Mouse (Mus musculus) gastrocnemius, postnatal 36 days (tissue): ENCODE data around the gene Mup18. TPM values are rescaled to one million over a fixed set of nuclear protein-coding genes. Genes with fewer than 3 reads are reported as not detected.
"Not testable (repeated sequence)": the region's sequence is repeated elsewhere in the genome, so short reads cannot be mapped to it uniquely, and the experiment has no call there.

ENCODE experiments used
- DNase-seq, 2 experiments: peaks; one replicate each; pipeline ENCODE4 v3.0.0; 2022
- intact Hi-C: fragments of 180-260 bp; cut with DNase I; formaldehyde crosslinking; loops from one replicate; pipeline ENCODE4 v1.15.1; 2025
- long read RNA-seq, 2 experiments: library from polyadenylated mRNA; stranded (forward); transcript quantifications; one replicate each; pipeline ENCODE4 v2.0.0; 2021
- total RNA-seq, 2 experiments: library from RNA; stranded (reverse); gene quantifications; 2 replicates each; pipeline ENCODE4 v1.2.3; 2021

Mup18 gene
- total RNA-seq, result 1 to 10 TPM in 1 of 2 experiments, under 1 TPM in 1; 0.38 to 1.2 TPM
- long read RNA-seq, experiment 1, transcript Mup18-201 (7 exons, 930 nt), result major isoform, 5 of 5 reads
- long read RNA-seq, experiment 1, partial matches to known transcripts, result 0 of 5 reads
- long read RNA-seq, experiment 1, other reads (novel, unspliced or antisense), result 0 of 5 reads
- long read RNA-seq, experiment 2, result 0 reads

DNA sequence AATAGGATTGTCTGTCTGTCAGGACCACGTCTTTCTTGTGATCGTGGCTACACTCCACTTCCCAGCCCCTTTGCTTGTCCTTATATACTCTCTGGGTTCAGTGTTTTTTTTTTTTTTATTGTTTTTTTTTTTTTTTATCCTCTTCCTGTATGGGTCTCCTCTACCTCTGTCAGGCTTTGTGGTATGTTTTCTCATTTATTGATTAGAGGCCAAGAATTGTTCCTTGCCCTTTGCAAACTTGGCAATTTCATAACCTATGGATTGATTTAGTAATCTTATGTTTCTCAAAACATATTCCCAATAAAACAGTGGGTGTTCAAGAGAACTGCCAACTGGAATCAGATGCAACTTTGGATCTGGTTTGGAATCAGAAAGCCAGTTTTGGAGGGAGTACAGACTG is at the start of gene Mup18:
TSS of gene Mup18 (minus strand) at position 101 of the 400 bp plus-strand sequence.
- intact Hi-C loops, DNase-seq: not testable (repeated sequence)

DNA sequence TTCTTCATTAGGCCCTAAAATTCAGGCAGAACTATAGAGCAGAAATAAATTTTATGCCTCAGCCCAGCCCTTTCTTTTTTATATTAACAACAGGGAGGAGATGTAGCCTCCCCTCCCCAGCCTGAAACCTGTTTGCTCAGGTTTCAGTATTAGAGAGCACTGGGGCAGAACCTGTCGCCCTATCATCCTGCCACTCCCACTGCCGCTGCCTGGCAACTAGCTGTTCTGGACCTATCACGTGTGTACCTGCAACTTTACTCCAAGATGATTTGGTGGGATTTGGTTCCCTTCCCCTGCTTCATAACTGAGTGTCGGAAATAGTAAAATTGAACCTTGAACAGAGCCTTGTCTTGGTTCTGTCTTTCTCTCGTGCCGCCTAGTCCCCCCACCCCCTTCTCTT is 40.4 kb upstream of the Mup18 start:
- intact Hi-C loops, result not testable (repeated sequence)

More for the DNA sequence above, 40.4 kb upstream of the Mup18 start:
- not testable (repeated sequence) for DNase-seq

Other genes with a start within 250 kb of the Mup18 start
- not detected for gene Mup15, start 234.4 kb downstream of the Mup18 start, total RNA-seq
- gene Mup16, start 154.6 kb downstream of the Mup18 start, total RNA-seq, result under 1 TPM; 0.44 to 0.84 TPM
- gene Mup17, start 78.3 kb downstream of the Mup18 start, total RNA-seq, result not detected
- not detected for gene Mup19, start 108.1 kb upstream of the Mup18 start, total RNA-seq
- not detected for gene Mup5, start 161.1 kb upstream of the Mup18 start, total RNA-seq